13 mouse cellular contexts compared by ENCODE assay signal in the genomic region with DNA sequence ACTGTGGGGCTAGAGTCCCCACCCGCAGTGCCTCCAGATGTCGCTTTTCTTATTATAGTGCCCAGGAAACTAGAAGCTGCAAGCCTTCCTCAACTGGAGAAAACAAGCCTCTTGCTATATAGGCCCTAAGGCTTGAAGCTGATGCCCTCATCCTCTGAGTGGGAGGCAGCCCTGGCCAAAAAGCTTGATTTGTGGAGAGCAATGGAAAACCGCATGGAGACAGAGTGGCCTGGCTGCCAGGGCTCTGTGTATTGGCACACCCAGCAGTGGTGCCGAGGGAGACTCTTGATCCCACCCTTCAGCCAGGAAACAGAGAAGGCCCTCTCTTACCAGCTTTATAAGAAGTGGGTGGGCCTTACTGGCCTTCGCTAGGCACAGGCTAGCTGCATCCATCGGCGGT. TPM values are rescaled to one million over a fixed set of nuclear protein-coding genes. Genes with fewer than 3 reads are reported as not detected.
A peak's percentile ranks its signal among the peaks of the same experiment; 100 is the strongest.
DNase-seq lines count a peak whose midpoint lies in the region; ATAC-seq and TF ChIP-seq lines count a peak whose summit lies in the region.
"Had no signal": no experiment of that assay in that cellular context is flagged by ENCODE, and none has a peak within 500 bp of the region (broad histone marks: within the 10 kb centered on the region; RNA-seq: fewer than 3 reads in every experiment).

No protein-coding gene starts in this region.

- H3K9me3 ChIP-seq in heart, embryonic 10.5 days = no peaks in the 10 kb centered on the region
- no peaks in the 10 kb centered on the region for H3K9me3 ChIP-seq in lung, embryonic 16.5 days (ENCODE audit: control insufficient read depth, low read length)
- H3K9me3 ChIP-seq in heart, postnatal 0 days (replicated peaks; ENCODE audit: control insufficient read depth, low read length) = no peaks in the 10 kb centered on the region
- H3K9me3 ChIP-seq in neural tube, embryonic 15.5 days (replicated peaks) = no peaks in the 10 kb centered on the region

- no peak for TF ChIP-seq EP300 in heart, postnatal 0 days (IDR thresholded peaks at IDR 0.05; ENCODE audit: low read depth)

- H3K4me3 ChIP-seq in heart, embryonic 10.5 days = no peak overlapping the region
- H3K4me3 ChIP-seq in lung, embryonic 16.5 days (ENCODE audit: low read length) = no peak overlapping the region
- H3K4me3 ChIP-seq in heart, postnatal 0 days (ENCODE audit: low read depth, low read length) = no peak overlapping the region
- no peak overlapping the region for H3K4me3 ChIP-seq in neural tube, embryonic 15.5 days (replicated peaks)

- intact Hi-C loops in heart, postnatal 14 days (cut with DNase I) = no loop called here

- TF ChIP-seq CTCF in heart, postnatal 0 days (IDR thresholded peaks at IDR 0.05; ENCODE audit: low read depth) = no peak

- no peak overlapping the region for H3K4me2 ChIP-seq in lung, embryonic 16.5 days (ENCODE audit: low read depth, low read length)
- H3K4me2 ChIP-seq in heart, postnatal 0 days (ENCODE audit: low read depth, low read length) = no peak overlapping the region
- no peak overlapping the region for H3K4me2 ChIP-seq in neural tube, embryonic 15.5 days

- no peaks in the 10 kb centered on the region for H3K27me3 ChIP-seq in heart, embryonic 10.5 days (ENCODE audit: insufficient read depth, poor library complexity, severe bottlenecking)
- no peaks in the 10 kb centered on the region for H3K27me3 ChIP-seq in lung, embryonic 16.5 days (ENCODE audit: control insufficient read depth, insufficient read depth, low read depth, low read length)
- H3K27me3 ChIP-seq in heart, postnatal 0 days (ENCODE audit: control insufficient read depth, insufficient read depth, low read length) = no peaks in the 10 kb centered on the region
- H3K27me3 ChIP-seq in neural tube, embryonic 15.5 days (replicated peaks) = no peaks in the 10 kb centered on the region

- WGBS in heart, embryonic 10.5 days = 62% methylated on average over 7 of the region's 7 CpGs
- WGBS in lung, embryonic 16.5 days = 60% methylated on average over 7 of the region's 7 CpGs
- WGBS in heart, postnatal 0 days = 65% methylated on average over 7 of the region's 7 CpGs
- 69% methylated on average over 7 of the region's 7 CpGs for WGBS in neural tube, embryonic 15.5 days

- H3K36me3 ChIP-seq in heart, embryonic 10.5 days = peaks cover 15% of the 10 kb centered on the region; the same call in 1 of the 2 replicates
- H3K36me3 ChIP-seq in lung, embryonic 16.5 days (ENCODE audit: control insufficient read depth, insufficient read depth, low read length) = no peaks in the 10 kb centered on the region; the same call in 1 of the 2 replicates
- no peaks in the 10 kb centered on the region for H3K36me3 ChIP-seq in heart, postnatal 0 days (replicated peaks; ENCODE audit: control insufficient read depth, insufficient read depth, low read length)
- no peaks in the 10 kb centered on the region for H3K36me3 ChIP-seq in neural tube, embryonic 15.5 days

- peak overlapping the region; percentile 11; the same call in 1 of the 2 replicates for H3K9ac ChIP-seq in lung, embryonic 16.5 days (ENCODE audit: low read length)
- H3K9ac ChIP-seq in heart, postnatal 0 days (replicated peaks; ENCODE audit: low read depth, low read length) = no peak overlapping the region
- no peak overlapping the region for H3K9ac ChIP-seq in neural tube, embryonic 15.5 days (replicated peaks)

- no peak for DNase-seq in heart, embryonic 10.5 days (ENCODE audit: low spot score)
- no peak for DNase-seq in heart, postnatal 14 days
- no peak for DNase-seq in lung, postnatal 10 days
- no peak for DNase-seq in heart, postnatal 0 days (ENCODE audit: low spot score)
- no peak for DNase-seq in ovary, adult 18-20 months (ENCODE audit: low spot score)
- no peak for DNase-seq in adrenal gland, postnatal 14 days
- DNase-seq: kidney, postnatal 36 days; liver; right cerebral cortex, postnatal 14 days had no signal

- peak; percentile 39 for ATAC-seq in lung, embryonic 16.5 days (ENCODE audit: low read depth)
- ATAC-seq in heart, postnatal 0 days (ENCODE audit: insufficient read depth, low read depth) = no peak
- ATAC-seq in neural tube, embryonic 15.5 days (ENCODE audit: low FRiP score) = no peak
- ATAC-seq: CD4-positive, CD25-positive, alpha-beta regulatory T cell, adult 4 months; forebrain, embryonic 14.5 days had no signal

- H3K4me1 ChIP-seq in heart, embryonic 10.5 days = peaks cover 93% of the 10 kb centered on the region
- H3K4me1 ChIP-seq in lung, embryonic 16.5 days (replicated peaks; ENCODE audit: control insufficient read depth, insufficient read depth, low read length) = peaks cover 58% of the 10 kb centered on the region
- H3K4me1 ChIP-seq in heart, postnatal 0 days (ENCODE audit: control insufficient read depth, insufficient read depth) = peaks cover 24% of the 10 kb centered on the region
- peaks cover 79% of the 10 kb centered on the region for H3K4me1 ChIP-seq in neural tube, embryonic 15.5 days

- peak overlapping the region; percentile 88 for H3K27ac ChIP-seq in heart, embryonic 10.5 days
- peak overlapping the region; percentile 84 for H3K27ac ChIP-seq in lung, embryonic 16.5 days (ENCODE audit: low read length)
- H3K27ac ChIP-seq in heart, postnatal 0 days (ENCODE audit: low read depth) = peak overlapping the region; percentile 80; the same call in 1 of the 2 replicates
- H3K27ac ChIP-seq in neural tube, embryonic 15.5 days (replicated peaks) = peak overlapping the region; percentile 57; the same call in 1 of the 2 replicates

RNA-seq across cellular contexts. Expression of a gene that starts 15.4 kb away (rescaled TPM):
- 17.9 and 27.9 TPM in 2 replicates for polyA plus RNA-seq in heart, embryonic 10.5 days (2016; fragmentation: Nextera tagmentation; extraction: Ambion mirVana)
- total RNA-seq in heart, postnatal 14 days (2021) = 1 to 10 TPM; 8.8 to 9.9 TPM
- polyA plus RNA-seq in lung, embryonic 16.5 days (2015; fragmentation: Nextera tagmentation; extraction: Ambion mirVana) = 13.2 and 14.2 TPM in 2 replicates
- total RNA-seq in heart, postnatal 0 days (2014; rRNA removed; ENCODE audit: low replicate concordance) = 13.9 and 23.2 TPM in 2 replicates
- 2.6 and 3.5 TPM in 2 replicates for polyA plus RNA-seq in heart, postnatal 0 days (2015; fragmentation: Nextera tagmentation; extraction: Ambion mirVana)
- polyA plus RNA-seq in neural tube, embryonic 15.5 days (2015; fragmentation: Nextera tagmentation; extraction: Ambion mirVana) = 5.9 and 8.0 TPM in 2 replicates
- total RNA-seq in adrenal gland, postnatal 14 days (2021) = 16.2 and 19.7 TPM in 2 replicates
- polyA plus RNA-seq: CD4-positive, CD25-positive, alpha-beta regulatory T cell, adult 4 months had no signal
